Mouse (Mus musculus): ENCODE measurements around the gene Rpap1. TPM values are rescaled to one million over a fixed set of nuclear protein-coding genes. Genes with fewer than 3 reads are reported as not detected.
"Not testable (repeated sequence)": the region's sequence is repeated elsewhere in the genome, so short reads cannot be mapped to it uniquely, and the experiment has no call there.

Rpap1 gene
- total RNA-seq, 2 experiments from 2014 or later = 18.6 to 19.6 TPM

DNA sequence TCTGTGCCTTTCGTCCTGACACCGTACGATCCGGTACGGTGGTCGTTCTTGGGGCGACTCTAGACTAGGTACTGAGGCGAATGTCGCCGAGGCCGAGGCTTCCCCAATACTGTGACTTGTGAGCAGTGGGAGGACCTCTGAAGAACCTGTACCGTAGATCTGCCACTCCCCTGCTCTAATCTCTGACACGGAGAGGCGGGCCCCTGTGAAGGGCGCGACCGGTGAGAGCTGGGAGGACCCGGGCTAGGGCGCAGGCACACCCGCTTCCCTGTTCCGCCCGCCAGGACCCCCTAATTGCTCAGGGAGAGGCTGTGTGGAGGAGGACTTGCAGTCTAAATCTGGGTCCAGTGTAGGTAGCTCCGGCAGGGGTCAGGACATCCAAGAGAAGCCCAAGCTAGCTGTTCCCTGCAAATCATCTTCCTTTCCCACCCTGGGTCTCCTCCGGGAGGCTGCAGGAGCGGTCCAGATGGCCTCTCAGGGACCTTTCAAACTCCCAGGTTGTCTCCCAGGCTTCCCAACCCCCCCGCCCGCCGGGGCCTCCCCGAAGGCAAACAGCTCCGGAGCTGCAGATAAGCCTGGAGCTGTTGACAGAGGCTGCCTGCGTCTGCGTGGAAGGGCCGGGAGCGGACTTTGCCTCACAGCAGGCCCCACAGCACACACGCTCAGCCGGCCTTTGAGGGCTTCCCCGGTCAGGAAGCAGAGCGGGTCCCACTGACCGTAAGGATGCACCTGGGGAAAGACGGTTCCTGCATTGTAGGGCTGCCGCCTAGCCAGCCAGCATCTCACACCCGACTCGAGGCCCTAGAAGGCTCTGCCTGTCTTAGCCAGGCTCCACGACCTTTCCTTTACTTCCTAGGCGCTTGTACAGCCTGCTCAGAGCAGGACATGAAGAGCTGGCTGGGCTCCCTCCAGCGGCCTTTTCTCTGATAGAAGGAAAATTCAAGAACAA lies 42.9 kb downstream of the Rpap1 start:
- Histone ChIP-seq H3K4me3 (peak overlapping the region; percentile 76), H3K27ac (peak overlapping the region; percentile 98)
- TF ChIP-seq CTCF (conservative IDR thresholded peaks at IDR 0.05) = no peak
- DNase-seq (ENCODE audit: low spot score in 2 of 2) = peak in 1 of 2 experiments; percentile 34

DNA sequence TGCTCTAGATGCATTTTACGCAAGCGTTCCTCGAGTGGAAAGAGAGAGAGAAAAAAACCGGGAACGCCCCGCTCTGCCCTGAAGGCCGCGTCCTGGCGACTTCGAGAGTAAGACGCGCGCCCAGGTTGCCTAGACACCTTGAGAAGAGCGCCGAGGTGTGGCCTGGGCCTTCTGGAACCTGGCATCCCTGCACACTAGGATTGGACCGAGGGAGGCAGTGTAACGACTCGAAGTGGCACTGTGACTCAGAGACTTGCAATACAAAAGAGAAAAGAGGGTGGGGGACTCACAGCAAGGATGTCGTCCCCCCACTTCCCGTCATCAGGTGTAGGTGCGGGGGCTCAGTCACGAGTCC lies 43.6 kb downstream of the Rpap1 start:
- peak overlapping the region; percentile 76 for H3K4me3 ChIP-seq
- no peak for DNase-seq (ENCODE audit: low spot score in 2 of 2)
- TF ChIP-seq CTCF (conservative IDR thresholded peaks at IDR 0.05) = no peak
- H3K27ac ChIP-seq = peak overlapping the region; percentile 98

- H3K27ac ChIP-seq = peak overlapping the region; percentile 98
- TF ChIP-seq CTCF (conservative IDR thresholded peaks at IDR 0.05) = no peak
- H3K4me3 ChIP-seq = peak overlapping the region; percentile 76
- DNase-seq (ENCODE audit: low spot score in 2 of 2) = peak; percentile 80 to 82
Measured at GRCm38 (mm10) chr2:119743176-119743807, 44.0 kb downstream of the Rpap1 start.

DNA sequence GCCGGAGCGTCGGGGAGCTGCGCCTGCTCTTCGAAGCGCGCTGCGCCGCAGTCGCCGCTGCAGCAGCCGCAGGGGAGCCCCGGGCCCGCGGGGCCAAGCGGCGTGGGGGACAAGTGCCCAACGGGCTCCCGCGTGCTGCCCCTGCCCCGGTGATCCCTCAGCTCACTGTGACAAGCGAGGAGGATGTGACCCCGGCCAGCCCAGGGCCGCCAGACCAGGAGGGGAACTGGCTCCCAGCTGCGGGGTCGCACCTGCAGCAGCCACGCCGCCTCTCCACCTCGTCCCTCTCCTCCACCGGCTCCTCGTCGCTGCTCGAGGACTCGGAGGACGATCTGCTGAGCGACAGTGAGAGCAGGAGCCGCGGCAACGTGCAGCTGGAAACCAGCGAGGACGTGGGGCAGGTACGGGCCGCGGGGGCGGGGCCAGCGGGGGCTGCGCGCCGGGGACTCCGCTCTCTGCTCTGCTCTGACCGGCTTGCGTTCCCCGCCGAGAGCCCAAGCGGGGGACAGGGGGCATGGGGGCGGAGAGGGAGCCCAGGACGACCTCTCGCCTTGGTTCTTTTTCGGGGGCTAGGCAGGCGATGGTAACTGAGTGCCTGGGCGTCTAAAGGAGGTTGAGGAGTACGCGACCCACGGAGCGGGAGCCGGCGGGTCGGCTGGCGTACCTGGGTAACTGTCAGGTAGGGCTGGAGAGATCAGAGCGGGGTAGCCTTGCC lies 44.7 kb downstream of the Rpap1 start:
- TF ChIP-seq CTCF (conservative IDR thresholded peaks at IDR 0.05) = no peak
- H3K4me3 ChIP-seq = peak overlapping the region; percentile 76
- H3K27ac ChIP-seq = peak overlapping the region; percentile 98
- DNase-seq (ENCODE audit: low spot score in 2 of 2) = peak in 1 of 2 experiments; percentile 35

DNA sequence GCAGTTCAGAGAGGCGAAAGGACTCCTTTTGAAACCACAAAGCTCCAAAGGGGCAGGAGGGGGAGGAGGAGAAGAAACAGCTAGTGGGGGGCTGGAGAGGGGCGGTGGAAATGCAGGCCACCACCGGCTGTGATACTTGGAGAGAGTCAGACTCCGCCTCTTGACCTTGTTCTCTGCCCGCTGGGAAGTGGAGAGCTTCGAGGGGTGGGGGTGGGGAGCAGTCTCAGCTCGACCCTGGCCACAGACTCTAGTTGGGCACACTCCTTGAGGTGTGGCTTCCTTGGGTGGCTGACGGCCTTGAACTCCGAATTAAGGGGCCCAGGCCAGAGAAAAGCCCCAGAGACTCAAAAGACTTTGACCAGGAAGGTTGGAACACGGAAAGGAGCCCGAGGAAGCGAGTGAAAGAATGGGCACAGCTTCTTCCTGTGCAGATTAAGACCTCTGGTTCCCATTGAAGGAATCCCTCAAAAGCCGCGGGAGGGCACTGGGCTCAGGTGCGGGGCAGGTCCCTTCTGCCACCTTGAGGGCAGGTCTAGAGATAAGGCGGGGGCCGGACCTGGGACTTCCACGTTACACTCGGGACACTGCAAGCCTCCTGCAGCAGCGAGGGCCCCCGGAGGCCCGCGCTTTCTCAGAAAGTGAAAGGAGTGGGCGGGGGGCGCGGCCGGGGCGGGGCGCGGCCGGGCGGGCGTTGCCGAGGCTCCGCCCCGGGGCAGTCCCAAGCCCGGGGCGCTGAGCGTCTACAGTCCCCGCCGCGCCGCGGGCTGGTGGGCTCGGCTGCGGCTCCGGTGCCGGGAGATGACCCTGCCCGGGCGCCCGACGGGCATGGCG lies 45.5 kb downstream of the Rpap1 start, which contains the start of gene Itpka:
Gene Itpka (plus strand): TSS at position 757 of the 831 bp plus-strand sequence.
- H3K27ac ChIP-seq = peak within 1 kb of the TSS; percentile 98
- TF ChIP-seq CTCF (conservative IDR thresholded peaks at IDR 0.05) = no peak
- DNase-seq (ENCODE audit: low spot score in 2 of 2) = peak in 1 of 2 experiments; percentile 74

DNA sequence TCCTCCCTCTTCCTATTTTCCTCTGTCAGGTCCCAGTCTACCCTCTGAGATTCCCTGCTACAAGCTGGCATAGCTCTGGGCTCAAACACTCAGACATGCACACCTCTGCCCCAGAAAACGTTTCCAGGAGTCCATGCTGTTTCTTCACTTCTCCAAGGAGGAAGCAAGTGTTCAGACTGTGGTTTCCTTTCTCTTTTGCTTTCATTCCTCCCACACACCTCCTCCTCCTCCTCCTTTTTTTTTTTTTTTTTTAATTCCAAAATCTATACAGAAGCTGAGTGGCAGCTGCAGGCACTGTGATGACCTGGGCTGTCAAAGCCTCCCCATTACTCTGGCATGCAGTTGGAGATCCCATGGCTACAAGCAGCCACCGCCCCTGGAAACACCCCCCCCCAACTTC lies 46.8 kb downstream of the Rpap1 start:
- Histone ChIP-seq H3K27ac (no peak overlapping the region), H3K4me3 (no peak overlapping the region)
- TF ChIP-seq CTCF (conservative IDR thresholded peaks at IDR 0.05) = no peak
- no peak for DNase-seq (ENCODE audit: low spot score in 2 of 2)

More for the DNA sequence above, 45.5 kb downstream of the Rpap1 start, which contains the start of gene Itpka:
- peak within 1 kb of the TSS; percentile 76 for H3K4me3 ChIP-seq

GRCm38 (mm10) chr2:119737124-119737523 lies 50.2 kb downstream of the Rpap1 start:
- DNase-seq (ENCODE audit: low spot score in 2 of 2) = no peak
- TF ChIP-seq CTCF (conservative IDR thresholded peaks at IDR 0.05) = no peak
- no peak overlapping the region for H3K27ac ChIP-seq
- no peak overlapping the region for H3K4me3 ChIP-seq

DNA sequence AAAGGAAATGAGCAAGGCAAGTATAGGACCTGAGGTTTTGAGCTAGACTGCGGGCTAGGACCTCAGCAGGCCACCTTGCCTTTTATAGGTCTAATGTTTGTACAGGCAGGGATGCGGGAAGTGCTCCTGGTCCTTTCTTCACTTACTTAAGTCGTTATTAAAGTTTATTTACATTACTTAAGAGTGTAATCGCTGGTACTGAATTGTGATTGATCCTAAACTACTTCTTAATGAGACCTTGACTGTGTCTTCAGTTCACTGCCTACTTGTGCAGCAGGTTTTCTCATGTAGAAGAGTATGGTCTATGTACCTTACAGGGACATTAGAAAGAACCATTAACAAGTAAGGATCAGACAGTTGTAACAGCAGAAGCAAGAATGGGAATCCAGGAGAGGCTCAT lies 56.6 kb downstream of the Rpap1 start:
- no peak for DNase-seq (ENCODE audit: low spot score in 2 of 2)
- TF ChIP-seq CTCF (conservative IDR thresholded peaks at IDR 0.05) = no peak
- no peak overlapping the region for H3K4me3 ChIP-seq
- no peak overlapping the region for H3K27ac ChIP-seq

DNA sequence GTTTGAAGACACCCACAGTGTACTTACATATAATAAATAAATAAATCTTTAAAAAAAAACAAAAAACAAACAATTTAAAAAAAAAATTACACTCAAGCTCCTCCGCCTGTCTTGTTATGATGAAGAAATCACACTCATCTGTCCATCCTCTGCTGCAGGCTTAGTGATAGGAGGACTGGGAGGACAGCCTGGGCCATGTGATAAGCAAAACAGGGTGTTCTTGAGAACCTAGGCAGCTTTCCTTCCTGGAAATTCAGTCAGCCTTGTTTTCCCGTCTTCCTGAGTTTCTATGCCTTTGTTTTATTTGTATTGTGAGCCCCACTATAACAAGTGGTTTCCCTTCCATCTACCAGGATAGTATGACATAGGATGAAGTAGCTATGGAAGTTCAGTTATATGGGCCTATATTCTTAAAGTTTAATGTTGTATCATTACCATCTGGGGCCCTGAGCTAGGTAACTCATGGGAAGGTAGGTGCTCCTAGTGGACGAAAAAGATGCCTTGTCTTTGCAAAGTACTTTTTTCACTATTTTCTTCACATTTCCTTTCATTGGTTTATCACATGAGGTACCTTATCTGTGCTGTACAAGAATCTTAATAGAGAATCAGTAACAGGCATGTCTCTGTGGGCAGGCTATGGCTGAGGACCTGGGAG lies 59.4 kb downstream of the Rpap1 start:
- Histone ChIP-seq H3K4me3 (no peak overlapping the region), H3K27ac (no peak overlapping the region)
- no peak for DNase-seq (ENCODE audit: low spot score in 2 of 2)
- no peak for TF ChIP-seq CTCF (conservative IDR thresholded peaks at IDR 0.05)

DNA sequence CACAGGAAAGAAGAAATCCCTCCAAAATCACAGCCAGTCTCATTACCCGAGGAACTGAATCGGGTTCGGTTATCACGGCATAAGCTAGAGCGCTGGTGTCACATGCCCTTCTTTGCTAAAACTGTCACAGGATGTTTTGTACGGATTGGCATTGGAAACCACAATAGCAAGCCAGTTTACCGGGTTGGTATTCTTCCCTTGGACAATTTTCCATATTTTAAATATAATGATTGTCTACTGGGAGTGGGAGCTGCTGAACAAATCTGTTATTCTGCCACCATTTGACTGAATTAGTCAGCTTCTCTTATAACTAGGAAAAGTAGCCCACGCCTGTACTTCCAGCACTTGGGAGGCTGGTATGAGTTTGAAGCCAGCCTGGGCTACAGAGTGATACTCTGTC lies 66.3 kb downstream of the Rpap1 start:
- DNase-seq (ENCODE audit: low spot score in 2 of 2) = peak; percentile 47 to 76

DNA sequence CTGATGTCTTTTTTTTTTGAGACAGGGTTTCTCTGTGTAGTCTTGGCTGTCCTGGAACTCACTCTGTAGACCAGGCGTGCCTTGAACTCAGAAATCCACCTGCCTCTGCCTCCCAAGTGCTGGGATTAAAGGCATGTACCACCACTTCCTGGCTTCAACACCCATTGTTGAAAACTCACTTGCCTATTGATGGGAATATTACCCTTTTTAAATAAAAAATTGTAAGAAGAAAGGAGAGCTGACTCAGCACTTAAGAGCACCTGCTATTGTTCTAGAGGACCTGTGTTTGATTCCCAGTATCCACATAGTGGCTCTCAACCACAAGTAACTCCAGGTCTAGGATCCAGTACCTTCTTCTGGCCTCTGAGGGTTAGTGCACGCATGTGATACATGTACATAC lies 71.5 kb downstream of the Rpap1 start:
- H3K4me3 ChIP-seq; DNase-seq (ENCODE audit: low spot score in 2 of 2): not testable (repeated sequence)
- H3K27ac ChIP-seq = peak overlapping the region; percentile 47; the same call in 1 of the 2 replicates

More for the DNA sequence above, 66.3 kb downstream of the Rpap1 start:
- no peak for TF ChIP-seq CTCF (conservative IDR thresholded peaks at IDR 0.05)
- Histone ChIP-seq H3K27ac (peak overlapping the region; percentile 81), H3K4me3 (no peak overlapping the region)

Other genes with a start within 250 kb of the Rpap1 start
- gene Exd1, start 239.9 kb downstream of the Rpap1 start, total RNA-seq (2021) = 1 to 10 TPM in 1 of 2 experiments, under 1 TPM in 1; 0.49 to 1.3 TPM
- 100 to 1,000 TPM; 155 to 157 TPM for gene Chp1, start 239.8 kb downstream of the Rpap1 start, total RNA-seq (2021)
- gene Nusap1, start 169.2 kb downstream of the Rpap1 start, total RNA-seq (2021) = under 1 TPM; 0.88 to 0.97 TPM
- gene Oip5, start 169.1 kb downstream of the Rpap1 start, total RNA-seq (2021) = under 1 TPM; 0.91 to 0.92 TPM
- gene Ndufaf1, start 124.7 kb downstream of the Rpap1 start, total RNA-seq (2021) = 10 to 100 TPM; 30.7 to 31.9 TPM
- gene Rtf1, start 112.5 kb downstream of the Rpap1 start, total RNA-seq (2021) = 10 to 100 TPM; 60.3 to 62.9 TPM
- gene Itpka, start 45.2 kb downstream of the Rpap1 start, total RNA-seq (2021) = 100 to 1,000 TPM; 265 to 270 TPM
- 10 to 100 TPM; 13.7 to 14.3 TPM for gene Ltk, start 27.1 kb downstream of the Rpap1 start, total RNA-seq (2021)
- gene Tyro3, start 10.2 kb upstream of the Rpap1 start, total RNA-seq (2021) = 10 to 100 TPM; 75.5 to 80.8 TPM
- 10 to 100 TPM; 66.6 to 72.7 TPM for gene Mga, start 109.7 kb upstream of the Rpap1 start, total RNA-seq (2021)
- gene Mapkbp1, start 185.2 kb upstream of the Rpap1 start, total RNA-seq (2021) = 10 to 100 TPM; 43.7 to 45.6 TPM
- gene Jmjd7, start 239.9 kb upstream of the Rpap1 start, total RNA-seq (2021) = 1 to 10 TPM; 5.5 to 6.6 TPM
- gene Gm28042, start 240.0 kb upstream of the Rpap1 start, total RNA-seq (2021) = 1 to 10 TPM; 1.1 to 2.4 TPM
- 1 to 10 TPM; 3.8 to 6.4 TPM for gene Pla2g4b, start 245.9 kb upstream of the Rpap1 start, total RNA-seq (2021)